Mouse (Mus musculus) cerebellum, adult 2 months (tissue): ENCODE measurements around the gene Fbxo48.

Experiments used
- CTCF ChIP-seq: fragments of 200-500 bp; IDR thresholded peaks from 2 replicates; pipeline ENCODE4 v1.5.1; 2011; ENCODE audit warnings: low read depth, mild to moderate bottlenecking, control low read depth, low read length, moderate library complexity, borderline replicate concordance; ENCODE audit not compliant: insufficient read depth
- POLR2A ChIP-seq: fragments of 200-500 bp; IDR thresholded peaks from 2 replicates; pipeline ENCODE4 v1.6.1; 2011; ENCODE audit warnings: low read length, control low read depth, borderline replicate concordance; ENCODE audit not compliant: insufficient read depth

DNA sequence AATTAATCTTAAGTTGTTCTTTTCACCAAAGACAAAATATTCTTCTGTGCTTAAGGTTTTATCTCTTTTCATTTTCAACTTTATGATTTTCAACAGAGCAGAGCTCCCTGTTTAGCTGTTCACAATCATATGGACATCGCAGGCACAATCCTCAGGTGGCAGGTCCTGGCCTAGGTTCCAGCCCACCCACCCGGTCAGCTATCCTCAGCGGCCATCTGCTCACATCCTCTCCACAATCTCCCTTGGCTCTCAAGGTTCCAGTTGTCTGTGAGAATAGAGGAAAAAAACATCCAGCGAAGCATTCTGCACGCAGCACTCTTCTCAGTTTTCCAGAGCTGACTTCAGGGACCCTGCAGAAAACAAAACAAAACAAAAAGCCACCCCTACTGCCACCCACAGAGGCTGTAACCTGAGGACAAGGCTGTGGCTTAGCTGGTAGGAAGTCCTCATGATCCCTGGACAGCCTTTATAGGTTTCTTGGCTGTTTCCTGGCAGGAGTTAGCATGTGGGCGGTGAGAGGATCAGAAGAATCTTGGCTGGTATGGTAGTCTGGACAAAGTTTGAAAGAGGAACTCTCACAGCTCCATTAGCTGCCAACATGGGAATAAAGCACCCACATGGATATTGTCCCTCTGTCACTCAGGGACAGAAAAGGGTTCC, 15.5 kb upstream of the Fbxo48 start:
- no peak for TF ChIP-seq CTCF
- no peak for TF ChIP-seq POLR2A
